Mouse (Mus musculus): Measurements from ENCODE around the gene Hmbs.
A peak's percentile ranks its signal among the peaks of the same experiment; 100 is the strongest.
"Not testable (repeated sequence)": the region's sequence is repeated elsewhere in the genome, so short reads cannot be mapped to it uniquely, and the experiment has no call there.

The Hmbs gene

GRCm38 (mm10) chr9:44343290-44343689 is 738 bp downstream of the Hmbs start:
- DNase-seq, result peak; percentile 59

GRCm38 (mm10) chr9:44342605-44343004 is 1.4 kb downstream of the Hmbs start:
- no peak for DNase-seq

GRCm38 (mm10) chr9:44342173-44342572 is 1.9 kb downstream of the Hmbs start:
- DNase-seq, result no peak

DNA sequence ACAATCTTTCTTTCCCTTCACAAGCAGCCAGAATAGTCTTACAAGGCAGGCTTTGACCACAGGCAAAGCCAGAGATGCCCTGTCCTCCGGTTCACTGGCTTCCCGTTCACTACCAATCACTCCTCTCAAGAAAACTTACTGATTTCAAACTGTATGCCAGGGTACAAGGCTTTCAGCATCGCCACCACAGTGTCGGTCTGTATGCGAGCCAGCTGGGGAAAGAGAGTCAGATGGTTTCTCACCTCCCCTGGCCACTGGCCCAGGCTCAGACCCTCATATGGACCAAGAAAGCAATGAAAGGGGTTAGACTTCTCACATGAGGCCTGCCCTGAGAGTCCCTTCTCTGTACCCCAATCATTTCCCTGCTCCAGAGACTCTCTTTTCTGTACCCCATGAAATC is 2.5 kb downstream of the Hmbs start:
- no peak for DNase-seq

DNA sequence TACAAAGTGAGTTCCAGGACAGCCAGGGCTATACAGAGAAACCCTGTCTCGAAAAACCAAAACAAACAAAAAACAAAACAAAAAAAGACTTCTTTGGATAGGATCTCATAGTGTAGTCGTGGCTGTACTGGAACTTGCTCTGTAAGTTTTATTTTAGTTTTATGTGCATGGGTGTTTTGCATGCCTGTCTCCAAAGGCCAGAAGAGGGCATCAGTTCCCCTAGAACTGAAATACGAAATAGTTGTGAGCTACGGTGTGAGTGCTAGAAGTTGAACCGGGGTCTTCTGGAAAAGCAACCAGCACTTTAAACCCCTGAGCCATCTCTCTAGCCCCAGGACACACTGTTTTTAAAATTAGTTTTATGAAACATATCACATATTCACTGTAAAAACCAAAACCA is 5.5 kb downstream of the Hmbs start:
- no peak for DNase-seq

DNA sequence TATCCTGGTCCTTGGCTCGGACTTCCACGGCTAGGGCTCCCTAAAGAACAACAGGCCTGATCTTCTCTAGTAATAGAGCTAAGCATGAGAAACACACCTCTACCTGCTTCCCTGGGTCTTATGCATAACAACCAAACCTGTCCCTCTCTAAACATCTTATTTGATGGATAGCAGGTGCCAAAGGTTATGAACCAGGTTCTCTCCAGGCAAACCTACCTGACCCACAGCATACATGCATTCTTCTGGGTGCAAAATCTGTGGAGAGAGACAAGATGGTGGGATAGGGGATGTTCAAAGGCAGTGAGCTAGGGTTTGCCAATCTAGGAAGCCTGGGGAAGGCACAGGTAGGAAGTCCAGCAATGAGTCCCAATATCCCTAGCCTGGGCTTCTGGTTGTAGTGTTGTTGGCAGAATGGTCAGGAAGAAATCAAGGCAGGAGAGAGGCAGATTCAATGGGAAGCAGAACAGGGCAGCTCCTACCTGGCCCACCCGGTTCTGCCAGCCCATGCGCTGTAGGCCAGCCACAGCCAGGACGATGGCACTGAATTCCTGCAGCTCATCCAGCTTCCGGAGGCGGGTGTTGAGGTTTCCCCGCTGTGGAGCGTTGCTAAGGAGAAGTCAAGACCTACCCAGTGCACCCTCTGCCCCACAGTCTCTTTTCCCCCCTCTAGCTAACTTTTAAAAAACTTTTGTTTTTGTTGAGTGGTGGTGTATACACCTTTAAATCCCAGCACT is 6.4 kb downstream of the Hmbs start:
- DNase-seq, result no peak

- no peak for DNase-seq
Observed at GRCm38 (mm10) chr9:44336964-44337363, 7.1 kb downstream of the Hmbs start.

- not testable (repeated sequence) for DNase-seq
Observed at GRCm38 (mm10) chr9:44336513-44336912, 7.5 kb downstream of the Hmbs start.

DNA sequence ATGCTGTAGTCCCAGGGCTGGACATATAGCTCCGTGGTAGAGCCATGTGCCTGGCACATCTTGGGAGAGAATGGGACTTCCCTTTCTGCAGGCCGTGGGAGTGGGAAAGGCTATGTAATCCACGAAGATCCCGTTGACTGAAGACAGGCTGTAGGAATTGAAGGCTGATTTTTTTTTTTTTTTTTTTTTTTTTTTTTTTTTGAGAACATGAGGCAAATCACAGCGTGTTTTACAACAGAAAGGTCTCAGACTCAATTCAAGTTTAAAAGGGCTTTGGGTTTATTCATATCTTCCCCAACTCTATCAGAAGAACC is 8.0 kb downstream of the Hmbs start:
- no peak for DNase-seq

DNA sequence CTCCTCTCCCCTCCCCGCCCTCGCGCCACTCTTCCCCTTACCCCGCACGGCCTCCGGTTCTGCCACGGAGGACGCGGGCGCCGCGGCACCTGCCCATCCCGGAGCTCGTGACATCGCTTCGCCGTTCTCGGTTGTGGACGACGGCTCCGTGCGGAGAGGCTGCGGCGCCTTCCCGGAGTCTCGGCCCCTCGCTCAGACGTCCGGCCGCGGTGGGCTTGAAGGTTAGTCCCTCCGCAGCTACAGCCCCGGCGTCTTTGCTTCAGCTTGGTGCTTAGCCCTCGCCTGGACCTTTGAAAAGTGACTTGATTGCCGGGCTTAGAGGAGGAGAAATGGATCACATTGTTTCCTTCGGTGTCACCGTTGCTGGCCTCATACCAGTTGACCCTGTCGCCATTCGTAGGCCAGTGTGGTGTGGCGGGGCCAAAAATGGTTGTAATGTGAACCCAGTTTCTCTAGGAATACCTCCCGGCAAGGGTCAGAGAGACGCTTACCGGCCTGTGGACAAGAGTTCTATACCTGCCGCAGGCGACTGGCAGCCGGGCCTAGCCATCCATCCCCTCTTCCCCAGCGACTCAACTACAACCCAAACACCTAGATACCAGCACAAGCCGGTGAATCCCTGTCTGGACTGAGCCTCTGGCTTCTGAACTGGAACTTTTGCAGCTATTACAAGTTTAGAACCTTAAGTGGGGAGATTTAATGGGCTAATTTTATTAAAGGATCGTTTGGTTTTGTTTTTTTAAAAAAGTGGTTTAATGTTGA is 8.5 kb downstream of the Hmbs start:
- peak; percentile 53 for DNase-seq

DNA sequence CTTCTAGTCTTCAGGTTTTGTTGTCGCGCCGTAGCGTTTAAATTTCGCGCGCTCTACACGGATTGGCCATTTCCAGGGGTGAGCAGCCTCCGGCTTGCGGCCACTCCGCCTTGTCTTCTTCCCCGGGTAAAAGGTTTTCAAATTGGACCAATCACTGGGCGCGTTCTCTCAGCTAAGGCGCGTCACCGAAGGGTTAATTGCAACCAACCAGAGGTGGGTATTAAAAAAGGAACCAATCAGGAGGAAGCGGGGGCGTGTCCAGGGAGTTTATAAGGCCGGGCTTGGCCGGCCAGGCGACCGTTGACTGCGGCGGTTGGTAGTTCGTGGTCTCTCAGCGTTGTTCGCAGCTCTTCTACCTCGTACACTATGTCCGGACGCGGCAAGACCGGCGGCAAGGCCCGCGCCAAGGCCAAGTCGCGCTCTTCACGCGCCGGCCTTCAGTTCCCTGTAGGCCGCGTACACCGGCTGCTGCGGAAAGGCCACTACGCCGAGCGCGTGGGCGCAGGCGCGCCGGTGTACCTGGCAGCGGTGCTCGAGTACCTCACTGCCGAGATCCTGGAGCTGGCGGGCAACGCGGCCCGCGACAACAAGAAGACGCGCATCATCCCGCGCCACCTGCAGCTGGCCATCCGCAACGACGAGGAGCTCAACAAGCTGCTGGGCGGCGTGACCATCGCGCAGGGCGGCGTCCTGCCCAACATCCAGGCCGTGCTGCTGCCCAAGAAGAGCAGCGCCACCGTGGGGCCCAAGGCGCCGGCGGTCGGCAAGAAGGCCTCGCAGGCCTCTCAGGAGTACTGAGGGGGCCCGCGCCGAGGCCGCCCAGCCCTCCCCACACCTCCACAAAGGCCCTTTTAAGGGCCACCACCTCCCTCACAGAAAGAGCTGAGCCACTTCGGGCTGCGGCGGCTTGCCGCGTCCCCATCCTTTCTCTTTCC is 9.4 kb downstream of the Hmbs start, which contains the start of gene H2afx:
TSS of gene H2afx (plus strand) at position 299 of the 935 bp plus-strand sequence.
- peak; percentile 100 for DNase-seq

- DNase-seq, result peak; percentile 68
Observed at GRCm38 (mm10) chr9:44332918-44333638, 10.9 kb downstream of the Hmbs start.

DNA sequence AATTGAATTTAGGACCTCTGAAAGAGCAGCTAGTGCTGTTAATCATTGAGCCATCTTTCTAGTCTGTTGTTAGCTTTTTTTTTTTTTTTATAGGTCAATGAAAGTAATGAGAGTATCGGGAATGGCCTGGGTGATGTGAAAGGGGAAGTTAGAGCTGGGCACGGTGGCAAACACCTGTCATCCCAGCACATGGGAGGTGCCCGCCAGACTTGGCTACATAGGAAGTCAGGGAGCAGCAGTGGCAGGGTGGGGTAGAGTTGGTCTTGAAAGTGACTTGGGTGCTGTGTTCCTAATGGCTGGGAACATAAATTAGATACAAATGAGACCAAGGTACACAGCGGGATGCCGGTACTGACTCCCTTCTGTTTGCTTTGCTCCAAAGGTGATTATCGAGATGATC is 13.3 kb downstream of the Hmbs start:
- no peak for DNase-seq

DNA sequence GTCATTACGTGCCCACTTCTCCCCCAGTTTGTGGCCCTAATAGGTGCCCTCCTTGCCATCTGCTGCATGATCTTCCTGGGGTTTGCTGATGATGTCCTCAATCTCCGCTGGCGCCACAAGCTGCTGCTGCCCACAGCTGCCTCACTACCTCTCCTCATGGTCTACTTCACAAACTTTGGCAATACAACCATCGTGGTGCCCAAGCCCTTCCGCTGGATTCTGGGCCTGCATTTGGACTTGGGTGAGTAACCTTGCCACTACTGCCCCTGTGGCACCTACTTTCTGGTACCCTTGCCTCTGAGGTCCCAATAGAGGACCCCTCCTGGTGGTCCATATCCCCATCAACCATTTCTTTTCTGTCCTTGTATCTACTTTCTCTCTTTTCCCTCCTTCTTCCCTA is 16.1 kb downstream of the Hmbs start:
- no peak for DNase-seq

- DNase-seq, result peak; percentile 61
Observed at GRCm38 (mm10) chr9:44327064-44327711, 16.8 kb downstream of the Hmbs start.

GRCm38 (mm10) chr9:44326371-44327063 is 17.5 kb downstream of the Hmbs start:
- peak; percentile 90 for DNase-seq

DNA sequence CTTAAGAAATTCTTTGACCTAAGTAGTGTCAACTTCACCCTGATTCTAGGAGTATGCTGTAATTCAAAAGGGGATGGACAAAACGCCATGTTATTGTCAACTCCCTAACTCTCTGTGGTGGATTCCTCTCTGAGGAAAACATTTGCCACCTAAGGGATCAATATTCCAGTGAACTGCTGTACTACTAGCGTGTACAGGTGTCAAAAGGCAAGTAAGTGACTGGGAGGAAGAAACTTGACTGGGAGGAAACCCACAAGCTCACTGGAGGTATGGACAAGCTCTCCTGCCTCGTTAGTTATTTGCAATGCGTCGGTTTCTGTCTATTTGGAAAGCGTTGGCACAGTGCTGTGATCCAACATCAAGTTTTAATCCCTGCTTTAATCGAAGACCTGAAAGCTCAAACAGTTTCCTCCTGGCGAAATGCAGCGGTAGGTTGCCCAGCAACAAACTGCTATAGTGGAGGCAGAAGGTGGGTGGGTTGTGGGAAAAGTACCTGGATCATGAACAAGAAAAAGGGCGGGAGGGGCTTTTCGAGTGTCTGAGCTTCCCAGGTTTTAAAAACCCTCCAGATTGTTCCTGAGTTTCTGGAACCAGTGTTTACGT is 18.2 kb downstream of the Hmbs start, which contains the start of gene Dpagt1:
TSS of gene Dpagt1 (plus strand) at position 252 of the 603 bp plus-strand sequence.
- no peak for DNase-seq

- DNase-seq, result not testable (repeated sequence)
Observed at GRCm38 (mm10) chr9:44325032-44325767, 18.8 kb downstream of the Hmbs start.

DNA sequence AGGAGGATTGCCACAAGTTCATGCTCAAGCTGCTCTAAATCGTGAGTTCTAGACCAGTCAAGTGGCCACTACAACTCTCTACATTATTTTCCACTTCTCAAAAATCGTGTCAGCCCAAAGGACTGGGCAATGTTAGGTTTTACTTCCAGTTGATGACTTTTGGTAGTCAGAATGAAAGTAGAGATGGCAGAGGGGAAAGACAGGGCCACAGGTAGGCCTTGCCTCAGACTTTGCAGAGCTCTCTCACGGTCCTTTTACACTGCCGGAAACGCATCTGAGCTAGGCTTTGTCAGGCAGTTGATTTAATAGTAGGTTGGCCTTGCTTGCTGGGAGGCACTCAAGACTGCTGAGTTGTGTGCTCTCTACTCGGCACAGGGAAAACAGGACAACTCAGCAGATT is 19.9 kb downstream of the Hmbs start:
- no peak for DNase-seq

- not testable (repeated sequence) for DNase-seq
Observed at GRCm38 (mm10) chr9:44323656-44324055, 20.4 kb downstream of the Hmbs start.
